Mouse (Mus musculus) hindbrain, embryonic 11.5 days (tissue): ENCODE data around the gene Cfb. TPM values are rescaled to one million over a fixed set of nuclear protein-coding genes. Genes with fewer than 3 reads are reported as not detected.
"Not testable (repeated sequence)": the region's sequence is repeated elsewhere in the genome, so short reads cannot be mapped to it uniquely, and the experiment has no call there.

Source experiments
- ATAC-seq: fragments of 200-750 bp; cut with Nextera tagmentation; 2 replicates; pipeline ENCODE4 v1.8.0; 2017; ENCODE audit warnings: mild to moderate bottlenecking, moderate TSS enrichment, moderate library complexity; ENCODE audit not compliant: low FRiP score
- DNase-seq: peaks from one replicate; pipeline ENCODE4 v3.0.0-alpha.2; 2015; ENCODE audit warnings: low spot score
- H3K27ac ChIP-seq: fragments of 300-500 bp; sonication (generic); 2 replicates; pipeline ENCODE4 v1.5.1; 2014; ENCODE audit warnings: mild to moderate bottlenecking, low read depth, low read length
- H3K27me3 ChIP-seq: fragments of 300-500 bp; sonication (generic); 2 replicates; pipeline ENCODE4 v1.6.1; 2014; ENCODE audit warnings: mild to moderate bottlenecking, low read length, moderate library complexity, mixed read lengths; ENCODE audit not compliant: control insufficient read depth, insufficient read depth
- H3K36me3 ChIP-seq: fragments of 300-500 bp; sonication (generic); 2 replicates; pipeline ENCODE4 v1.6.1; 2014; ENCODE audit warnings: mild to moderate bottlenecking, low read length, moderate library complexity, mixed read lengths; ENCODE audit not compliant: control insufficient read depth, insufficient read depth
- H3K4me1 ChIP-seq: fragments of 300-500 bp; sonication (generic); replicated peaks from 2 replicates; pipeline ENCODE4 v1.6.1; 2014; ENCODE audit warnings: low read length, mixed read lengths; ENCODE audit not compliant: control insufficient read depth, insufficient read depth
- H3K4me2 ChIP-seq: fragments of 300-500 bp; sonication (generic); replicated peaks from 2 replicates; pipeline ENCODE4 v1.6.1; 2014; ENCODE audit warnings: mild to moderate bottlenecking, low read depth, low read length
- H3K4me3 ChIP-seq: fragments of 300-500 bp; sonication (generic); 2 replicates; pipeline ENCODE4 v1.5.1; 2014; ENCODE audit warnings: low read depth, low read length
- H3K9ac ChIP-seq: fragments of 300-500 bp; sonication (generic); 2 replicates; pipeline ENCODE4 v1.6.1; 2014; ENCODE audit warnings: low read depth, low read length
- H3K9me3 ChIP-seq: fragments of 300-500 bp; sonication (generic); 2 replicates; pipeline ENCODE4 v1.6.1; 2016; ENCODE audit warnings: low read length; ENCODE audit not compliant: control insufficient read depth
- WGBS: fragments of 180-500 bp; shearing (Covaris S2); extraction: QIAGEN DNeasy Blood & Tissue Kit; methylation state at CpG from one replicate; pipeline ENCODE4 v1.1.7; 2014; 5-methylcytosine and 5-hydroxymethylcytosine counted together
- polyA plus RNA-seq: library from polyadenylated mRNA; unstranded; fragments of >200 nt; fragmentation: Nextera tagmentation; extraction: Ambion mirVana; gene quantifications from 2 replicates; pipeline ENCODE4 v1.2.1, GENCODE M21; 2014

The Cfb gene
- polyA plus RNA-seq, 1 experiment from 2014 or later, result 2.1 TPM

DNA sequence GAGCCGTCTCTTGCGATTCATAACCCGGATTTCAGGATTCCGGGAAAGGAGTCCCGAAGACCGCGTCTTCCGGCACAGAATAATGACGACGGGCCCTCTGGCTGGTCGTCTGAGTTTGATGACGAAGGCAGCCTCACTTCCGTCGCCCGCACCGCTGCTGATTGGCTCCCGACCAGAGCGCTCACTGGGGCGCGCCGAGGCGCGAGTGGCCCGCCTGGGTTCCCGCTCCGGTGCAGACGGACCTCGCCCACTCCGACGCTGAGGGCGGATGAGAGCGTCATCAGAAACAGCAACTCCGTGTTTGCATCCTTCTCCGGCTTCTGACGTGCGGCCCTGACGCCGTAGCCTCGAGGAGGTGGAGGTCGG is 25.5 kb downstream of the Cfb start, which contains the start of the genes Stk19 and Dxo:
Gene Stk19 (minus strand): TSS at position 90 of the 366 bp plus-strand sequence.
Gene Dxo (plus strand): TSS at position 164 of the 366 bp plus-strand sequence.
- peak within 1 kb of the TSS; percentile 81 for H3K4me2 ChIP-seq
- under 1% methylated on average over 40 of the region's 40 CpGs for WGBS
- peaks cover 12% of the 10 kb centered on the region; the same call in 1 of the 2 replicates for H3K36me3 ChIP-seq
- DNase-seq (peak; percentile 97), ATAC-seq (peak; percentile 94)
- H3K4me3 ChIP-seq, result peak within 1 kb of the TSS; percentile 74
- no peaks in the 10 kb centered on the region for H3K9me3 ChIP-seq
- H3K9ac ChIP-seq, result peak within 1 kb of the TSS; percentile 72
- peak within 1 kb of the TSS; percentile 67 for H3K27ac ChIP-seq
- no peaks in the 10 kb centered on the region for H3K27me3 ChIP-seq
- peaks cover 14% of the 10 kb centered on the region for H3K4me1 ChIP-seq

DNA sequence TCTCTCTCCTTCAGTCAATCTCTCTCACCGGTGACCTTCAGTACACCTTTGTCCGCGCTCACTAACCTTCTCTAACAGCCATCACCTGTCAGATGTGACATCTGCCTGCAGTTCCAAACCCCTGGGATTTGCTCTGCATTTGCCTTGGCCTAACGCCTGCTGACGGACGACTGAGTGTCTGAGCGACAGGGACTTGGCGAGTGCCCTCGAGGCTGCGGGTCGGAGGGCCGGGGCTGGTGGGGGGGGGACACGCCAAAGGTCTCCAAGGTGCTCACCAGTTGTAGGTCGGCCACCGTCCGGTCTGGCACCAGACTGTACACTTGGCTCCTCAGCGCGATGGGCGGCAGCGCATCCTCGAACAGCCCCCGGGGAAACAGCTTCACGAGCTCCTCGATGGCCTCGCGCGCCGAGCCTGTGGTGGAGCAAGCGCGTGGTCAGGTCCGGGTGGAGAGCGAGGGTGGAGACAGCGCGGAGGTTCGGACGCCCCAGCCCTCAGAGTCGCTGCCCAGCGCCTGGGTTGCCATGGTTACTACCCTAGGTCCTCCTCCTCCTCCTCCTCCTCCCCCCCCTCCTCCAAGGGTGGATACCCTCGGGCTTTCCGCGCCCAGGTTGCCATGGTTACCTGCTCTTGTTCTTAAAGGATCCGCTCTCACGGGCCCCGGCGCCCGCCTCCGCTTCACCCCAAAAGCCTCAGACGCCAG is 26.0 kb downstream of the Cfb start:
- Histone ChIP-seq H3K36me3 (peaks cover 12% of the 10 kb centered on the region; the same call in 1 of the 2 replicates), H3K9ac (peak overlapping the region; percentile 70), H3K27ac (peak overlapping the region; percentile 67), H3K4me2 (peak overlapping the region; percentile 81), H3K9me3 (no peaks in the 10 kb centered on the region), H3K4me3 (peak overlapping the region; percentile 74), H3K27me3 (no peaks in the 10 kb centered on the region), H3K4me1 (peaks cover 14% of the 10 kb centered on the region)
- peak; percentile 83 for ATAC-seq
- DNase-seq, result no peak
- 4% methylated on average over 44 of the region's 48 CpGs for WGBS

DNA sequence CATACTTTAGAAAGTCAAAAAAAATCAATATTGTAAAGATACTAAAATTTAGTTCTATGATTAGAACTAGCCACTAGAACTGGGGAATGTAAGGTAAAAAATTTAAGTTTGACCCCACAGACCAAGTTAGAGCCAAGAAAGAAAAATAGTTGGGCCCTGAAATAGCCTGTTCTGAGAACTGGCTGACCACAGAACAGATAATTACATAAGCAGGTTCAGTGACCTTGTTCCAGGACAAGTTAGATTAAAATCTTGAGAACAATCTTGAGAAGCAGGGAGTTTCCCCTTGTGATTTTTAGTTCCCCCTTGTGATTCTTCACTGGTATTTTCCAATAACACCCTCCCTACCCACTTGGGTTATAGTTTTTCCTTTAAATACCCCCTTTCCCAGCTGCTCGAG is 31.5 kb downstream of the Cfb start:
- H3K4me3 ChIP-seq, result not testable (repeated sequence)
- 100% methylated on average over 1 of the region's 1 CpGs for WGBS

DNA sequence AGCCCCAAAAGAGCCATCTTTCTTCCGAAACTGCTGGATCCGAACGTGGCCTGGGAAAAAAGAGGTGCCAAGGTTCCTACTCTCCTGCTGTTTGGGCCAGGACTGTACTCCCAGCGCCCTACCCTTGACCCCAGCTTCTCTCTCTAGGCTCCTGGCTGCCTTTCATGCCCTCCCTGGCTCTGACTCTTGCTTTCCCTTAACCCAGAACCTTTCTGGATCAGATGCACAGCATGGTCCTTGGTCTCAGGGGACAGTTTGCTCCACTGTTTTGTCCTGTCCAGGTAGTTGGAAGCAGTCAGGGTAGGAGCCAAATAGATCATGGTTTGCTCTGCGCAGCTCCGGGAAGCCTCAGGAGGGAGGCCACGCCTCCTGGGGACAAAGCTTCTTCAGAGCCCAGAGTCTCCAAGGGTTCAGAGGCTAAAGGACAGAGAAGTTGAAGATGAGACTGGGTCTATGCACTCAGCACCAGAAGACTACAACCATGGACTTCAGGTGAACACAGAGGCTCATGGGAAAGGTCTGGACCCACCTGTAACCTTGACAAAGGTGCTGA is 47.4 kb downstream of the Cfb start:
- Histone ChIP-seq H3K4me3 (no peak overlapping the region), H3K27me3 (no peaks in the 10 kb centered on the region), H3K9ac (no peak overlapping the region), H3K4me1 (no peaks in the 10 kb centered on the region), H3K9me3 (no peaks in the 10 kb centered on the region), H3K27ac (no peak overlapping the region), H3K36me3 (no peaks in the 10 kb centered on the region), H3K4me2 (no peak overlapping the region)
- DNase-seq (no peak), ATAC-seq (no peak)
- 77% methylated on average over 7 of the region's 7 CpGs for WGBS

More for the DNA sequence above, 31.5 kb downstream of the Cfb start:
- not testable (repeated sequence) for DNase-seq, H3K4me2 ChIP-seq, H3K9ac ChIP-seq, H3K9me3 ChIP-seq, H3K36me3 ChIP-seq, H3K4me1 ChIP-seq, H3K27ac ChIP-seq, H3K27me3 ChIP-seq, ATAC-seq

DNA sequence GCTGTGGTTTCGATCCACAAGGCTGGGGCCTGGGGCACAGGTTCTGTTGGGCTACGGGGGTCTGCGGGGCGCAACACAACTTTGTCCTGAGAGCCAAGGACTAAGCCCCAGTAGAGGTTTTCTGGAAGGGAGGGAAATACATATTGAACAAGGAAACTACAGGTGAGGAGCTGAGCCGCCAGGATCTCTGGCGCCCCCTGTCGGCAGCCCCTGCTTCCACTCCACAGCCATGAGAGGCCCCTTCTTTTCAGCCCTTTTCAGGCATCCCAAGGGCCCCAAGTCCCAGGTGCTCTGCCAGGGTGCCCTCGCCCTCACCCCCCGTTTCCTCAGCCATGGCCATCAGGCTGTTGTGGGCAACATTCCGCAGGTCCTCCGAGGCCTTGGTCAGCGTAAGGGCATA is 48.6 kb downstream of the Cfb start:
- H3K9ac ChIP-seq, H3K9me3 ChIP-seq, H3K4me1 ChIP-seq, H3K4me2 ChIP-seq, H3K4me3 ChIP-seq, H3K27me3 ChIP-seq, H3K36me3 ChIP-seq, ATAC-seq, H3K27ac ChIP-seq: not testable (repeated sequence)
- DNase-seq, result peak; percentile 42
- WGBS, result 62% methylated on average over 12 of the region's 12 CpGs

DNA sequence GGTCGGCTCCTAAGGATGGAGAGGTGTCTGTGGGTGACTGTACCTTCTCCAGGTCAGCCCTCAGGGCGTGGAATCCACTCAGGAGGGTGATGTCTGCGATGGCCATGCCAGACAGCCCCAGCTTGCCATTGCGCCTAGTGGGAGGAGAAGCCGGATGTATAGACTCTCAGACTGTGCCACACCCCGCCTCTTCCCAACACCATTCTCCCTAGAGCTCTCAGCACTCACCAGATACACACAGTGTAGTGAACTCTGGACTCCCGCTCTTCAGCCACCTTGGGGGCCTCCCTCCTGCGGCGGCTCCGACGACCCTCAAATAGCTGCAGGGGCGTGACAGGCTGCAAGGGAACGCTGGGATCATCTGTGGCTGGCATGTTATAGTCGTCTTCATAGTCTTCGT is 51.0 kb downstream of the Cfb start:
- Histone ChIP-seq H3K4me2 (no peak overlapping the region), H3K27ac (no peak overlapping the region), H3K4me3 (no peak overlapping the region), H3K4me1 (no peaks in the 10 kb centered on the region), H3K27me3 (no peaks in the 10 kb centered on the region), H3K9ac (no peak overlapping the region), H3K9me3 (no peaks in the 10 kb centered on the region), H3K36me3 (no peaks in the 10 kb centered on the region)
- ATAC-seq (no peak), DNase-seq (no peak)
- 74% methylated on average over 15 of the region's 15 CpGs for WGBS

DNA sequence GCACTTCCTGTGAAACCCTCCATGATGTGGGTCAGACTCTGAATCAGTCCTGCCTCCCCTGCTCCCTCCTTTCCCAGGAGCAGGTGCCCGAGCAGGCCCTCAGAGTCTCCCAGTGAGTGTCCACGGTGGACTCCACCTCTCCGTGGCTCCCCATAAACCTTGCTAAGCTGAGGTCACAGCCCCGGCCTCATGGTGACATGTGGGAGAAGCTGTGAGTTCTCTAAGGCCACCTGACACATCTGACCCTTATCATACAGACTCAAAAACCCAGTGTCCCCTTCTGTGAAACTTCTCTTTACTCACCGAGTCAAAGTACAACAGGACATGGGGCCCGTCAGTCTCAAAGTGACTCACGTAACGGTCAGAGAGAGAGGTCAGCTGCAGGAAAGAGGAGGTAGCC is 51.5 kb downstream of the Cfb start:
- 85% methylated on average over 7 of the region's 8 CpGs for WGBS
- not testable (repeated sequence) for H3K4me3 ChIP-seq, H3K36me3 ChIP-seq, H3K4me1 ChIP-seq, DNase-seq, ATAC-seq, H3K9ac ChIP-seq, H3K9me3 ChIP-seq, H3K4me2 ChIP-seq, H3K27ac ChIP-seq, H3K27me3 ChIP-seq

DNA sequence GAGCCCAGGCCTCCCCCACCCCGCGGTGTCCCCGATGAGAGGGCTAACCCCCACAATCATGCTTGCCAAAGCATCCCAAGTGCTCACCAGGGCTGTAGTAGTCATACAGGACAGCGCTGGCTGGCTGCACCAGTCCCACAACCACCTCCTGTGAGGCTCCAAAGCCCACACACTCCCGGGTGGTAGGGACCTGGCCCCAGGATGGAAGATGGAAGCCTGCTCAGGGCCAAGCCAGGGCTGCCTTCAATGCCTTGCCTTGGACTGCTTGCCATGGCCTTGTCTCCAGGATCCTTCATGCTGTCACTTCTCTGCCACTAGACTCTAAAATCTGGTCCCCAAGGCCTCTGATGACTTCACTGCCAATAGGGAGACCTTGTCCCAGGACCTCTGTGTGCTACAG is 51.9 kb downstream of the Cfb start:
- not testable (repeated sequence) for H3K4me1 ChIP-seq, H3K4me2 ChIP-seq, H3K27ac ChIP-seq, DNase-seq, H3K4me3 ChIP-seq, H3K9me3 ChIP-seq, ATAC-seq, H3K9ac ChIP-seq, H3K27me3 ChIP-seq, H3K36me3 ChIP-seq
- whole genome bisulfite sequencing, result 79% methylated on average over 5 of the region's 5 CpGs

DNA sequence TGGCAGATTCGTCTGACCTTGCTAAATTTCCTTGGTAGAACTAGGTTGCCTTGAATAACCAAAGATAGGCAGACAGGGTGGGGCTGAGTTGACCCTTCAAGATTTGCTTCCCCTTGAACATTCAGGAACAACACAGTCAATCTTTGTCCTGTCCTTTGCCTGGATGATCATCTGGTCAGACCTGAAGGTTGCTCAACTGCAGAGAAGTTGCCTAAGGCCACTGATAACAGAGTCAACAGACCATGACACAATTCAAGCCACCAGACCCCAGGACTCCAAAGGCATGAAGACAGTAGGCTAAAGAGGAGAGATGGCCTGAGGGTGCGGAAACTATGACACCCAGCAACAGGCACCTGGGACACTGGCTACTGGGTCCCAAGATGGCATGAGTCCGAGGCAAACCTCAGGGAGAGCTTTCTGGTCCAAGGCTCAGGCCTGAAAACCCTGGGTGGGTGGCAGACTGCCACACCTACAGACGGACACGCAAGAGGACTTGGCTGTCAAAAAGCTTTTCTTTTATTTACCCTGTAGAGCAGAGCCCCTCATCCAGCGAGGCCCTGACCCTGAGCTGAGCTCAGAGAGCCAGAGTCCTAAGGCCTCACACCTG is 53.6 kb downstream of the Cfb start:
- H3K9ac ChIP-seq, result no peak overlapping the region
- H3K9me3 ChIP-seq, result no peaks in the 10 kb centered on the region
- H3K27me3 ChIP-seq, result no peaks in the 10 kb centered on the region
- H3K4me1 ChIP-seq, result no peaks in the 10 kb centered on the region
- DNase-seq (no peak), ATAC-seq (no peak)
- WGBS, result 86% methylated on average over 6 of the region's 6 CpGs
- no peaks in the 10 kb centered on the region for H3K36me3 ChIP-seq
- no peak overlapping the region for H3K27ac ChIP-seq
- H3K4me2 ChIP-seq, result no peak overlapping the region
- no peak overlapping the region for H3K4me3 ChIP-seq
